Mouse (Mus musculus): ENCODE measurements around the gene Nfatc3.

Nfatc3 gene

GRCm38 (mm10) chr8:106056455-106056982 is 2.1 kb upstream of the Nfatc3 start:
- in situ Hi-C loops (cut with MboI) = no loop called here

DNA sequence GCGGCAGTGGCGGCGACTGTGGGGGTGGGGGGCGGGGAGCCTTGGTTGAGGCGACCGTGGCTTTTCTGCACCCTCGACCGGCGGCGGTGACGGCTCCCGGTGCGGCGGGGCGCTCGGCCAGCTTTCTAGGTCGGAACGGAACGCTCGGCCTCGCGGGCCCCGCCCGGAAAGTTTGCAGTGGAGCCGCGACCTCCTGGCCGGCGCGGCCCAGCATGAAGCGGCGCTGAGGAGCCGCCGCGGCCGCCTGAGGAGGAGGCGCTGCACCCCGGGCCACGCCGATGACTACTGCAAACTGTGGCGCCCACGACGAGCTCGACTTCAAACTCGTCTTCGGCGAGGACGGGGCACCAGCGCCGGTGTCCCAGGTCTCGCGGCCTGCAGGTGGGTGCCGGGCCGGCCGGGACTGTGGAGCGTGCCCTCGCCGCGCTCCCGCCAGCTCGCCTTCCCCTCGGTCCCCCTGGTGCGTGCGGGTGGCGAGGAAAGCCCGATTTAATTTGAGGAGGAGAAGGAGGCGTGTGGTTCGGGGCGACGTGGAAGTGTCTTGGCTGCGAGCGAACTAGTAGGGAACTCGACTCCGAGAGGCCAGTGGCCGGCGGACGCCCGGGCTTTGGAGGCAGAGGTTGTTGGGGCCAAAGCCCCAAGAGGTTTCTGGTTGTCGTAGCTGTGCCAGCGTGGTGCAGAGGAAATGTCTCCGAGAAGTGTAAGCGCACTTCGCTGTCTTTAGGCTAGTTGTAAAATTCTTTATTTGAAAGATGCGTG is 1.2 kb downstream of the Nfatc3 start:
- in situ Hi-C loops (cut with MboI) = no loop called here

GRCm38 (mm10) chr8:106060521-106060920 is 1.9 kb downstream of the Nfatc3 start:
- in situ Hi-C loops (cut with MboI) = no loop called here

DNA sequence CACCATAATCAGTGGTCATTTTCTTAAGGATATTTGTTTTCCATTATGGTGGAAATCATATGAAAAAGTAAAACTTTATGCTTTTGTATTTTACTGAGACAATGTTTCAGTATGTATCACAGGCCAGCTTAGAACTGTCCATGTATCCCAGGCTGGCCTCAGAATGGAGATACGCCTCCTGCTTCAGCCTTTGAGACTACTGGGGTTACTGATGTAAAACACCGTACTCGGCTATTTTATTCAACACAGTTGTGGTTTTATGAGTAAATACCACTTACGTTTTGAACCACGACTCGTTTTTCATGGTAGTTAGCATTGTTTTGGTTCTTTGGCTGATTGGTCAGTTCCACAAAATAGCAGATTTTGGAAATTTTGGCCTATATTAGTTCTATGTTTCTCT is 3.0 kb downstream of the Nfatc3 start:
- in situ Hi-C loops (cut with MboI) = no loop called here

GRCm38 (mm10) chr8:106063046-106063445 is 4.4 kb downstream of the Nfatc3 start:
- in situ Hi-C loops (cut with MboI) = no loop called here

- in situ Hi-C loops (cut with MboI) = no loop called here
These were observed 8.1 kb downstream of the Nfatc3 start for GRCm38 (mm10) chr8:106066721-106067120.

DNA sequence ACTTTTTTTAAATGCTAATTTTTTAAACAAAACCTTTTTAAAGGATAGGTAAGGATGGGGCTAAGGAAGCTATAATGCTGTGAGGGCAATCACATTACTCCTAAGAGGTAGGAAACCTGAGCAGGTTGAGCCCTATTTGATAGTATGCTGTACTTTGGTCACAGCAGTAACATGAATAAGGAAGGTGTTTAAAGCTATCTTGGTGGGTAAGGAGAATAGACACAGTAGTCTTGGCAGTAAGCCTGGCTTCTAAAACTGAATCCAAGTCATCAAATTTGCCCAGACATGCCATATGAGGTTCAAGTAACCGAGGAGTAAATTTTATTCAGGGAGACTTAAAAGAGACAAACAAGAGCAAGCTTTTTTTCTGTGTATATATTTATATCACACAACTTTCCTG is 10.9 kb downstream of the Nfatc3 start:
- in situ Hi-C loops (cut with MboI) = no loop called here

DNA sequence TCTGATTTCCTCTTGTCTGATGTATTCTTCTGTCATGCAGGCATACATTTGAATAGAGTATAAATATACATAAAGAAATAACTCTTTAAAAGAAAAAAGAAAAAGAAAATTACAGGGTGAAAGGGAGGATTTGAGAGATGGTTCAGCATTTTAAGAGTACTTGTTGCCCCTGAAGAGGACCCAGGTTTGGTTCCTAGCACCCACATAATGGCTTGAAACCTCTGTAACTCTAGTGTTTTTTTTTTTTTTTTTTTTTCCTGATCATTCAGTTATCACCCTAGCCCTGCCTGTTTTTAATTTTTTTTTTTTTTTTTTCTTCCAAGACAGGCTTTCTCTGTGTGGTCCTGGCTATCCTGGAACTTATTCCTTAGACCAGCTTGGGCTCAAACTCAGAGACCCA is 13.5 kb downstream of the Nfatc3 start:
- in situ Hi-C loops (cut with MboI) = no loop called here

- in situ Hi-C loops (cut with MboI) = no loop called here
These were observed 15.6 kb downstream of the Nfatc3 start for GRCm38 (mm10) chr8:106074236-106074635.

DNA sequence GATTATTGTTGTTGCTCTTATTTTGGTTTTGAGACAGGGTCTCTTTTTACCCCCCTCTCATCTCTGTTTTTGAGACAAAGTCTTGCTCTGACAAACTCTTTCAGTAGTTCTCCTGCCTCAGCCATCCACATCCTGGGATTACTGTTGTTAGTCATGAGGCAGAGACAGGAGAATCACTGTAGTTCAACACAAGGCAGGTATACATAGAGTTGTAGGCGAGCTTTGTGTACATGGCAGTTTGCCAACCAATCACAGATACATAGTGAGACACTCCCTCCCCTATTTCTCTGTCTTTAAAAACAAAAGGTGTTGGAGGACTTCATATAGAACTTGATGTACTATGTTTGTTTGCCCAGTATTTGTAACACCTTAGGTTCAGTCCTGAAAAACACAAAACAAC is 16.0 kb downstream of the Nfatc3 start:
- in situ Hi-C loops (cut with MboI) = no loop called here

DNA sequence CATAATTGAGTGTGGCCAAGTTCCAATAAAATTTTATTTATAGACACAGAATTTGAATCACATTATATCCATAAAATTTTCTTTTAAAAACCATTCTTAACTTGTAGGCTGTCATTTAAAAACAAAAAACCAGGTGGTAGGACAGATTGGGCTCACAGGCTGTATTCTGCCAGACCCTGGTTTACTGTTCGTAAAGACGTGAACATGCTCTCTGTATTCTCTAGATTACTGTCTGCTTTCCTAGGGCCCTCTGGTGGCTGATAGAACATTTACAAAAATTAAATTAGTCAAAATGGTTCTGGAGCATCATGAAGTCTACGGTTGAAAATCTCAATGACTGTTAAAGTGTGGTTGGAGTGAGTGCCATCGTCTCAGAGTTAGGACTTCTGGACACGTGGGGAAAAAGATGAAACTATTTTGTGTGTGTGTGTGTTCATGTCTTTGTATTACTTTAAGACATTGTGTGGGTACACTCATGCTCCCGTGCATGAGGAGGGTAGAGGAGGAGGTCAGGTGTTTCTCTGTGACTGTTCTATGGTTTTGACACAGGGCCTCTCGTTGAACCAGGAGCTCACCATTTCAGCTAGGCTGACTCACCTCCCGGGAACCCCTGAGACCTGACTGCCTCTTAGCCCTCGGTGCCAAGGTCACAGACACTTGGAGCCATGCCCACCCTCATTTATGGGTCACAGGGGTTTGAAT is 16.7 kb downstream of the Nfatc3 start:
- in situ Hi-C loops (cut with MboI) = no loop called here

GRCm38 (mm10) chr8:106075863-106076174 is 17.2 kb downstream of the Nfatc3 start:
- in situ Hi-C loops (cut with MboI) = no loop called here

GRCm38 (mm10) chr8:106076612-106077011 is 18.0 kb downstream of the Nfatc3 start:
- in situ Hi-C loops (cut with MboI) = no loop called here

GRCm38 (mm10) chr8:106077452-106078067 is 18.9 kb downstream of the Nfatc3 start:
- in situ Hi-C loops (cut with MboI) = no loop called here

DNA sequence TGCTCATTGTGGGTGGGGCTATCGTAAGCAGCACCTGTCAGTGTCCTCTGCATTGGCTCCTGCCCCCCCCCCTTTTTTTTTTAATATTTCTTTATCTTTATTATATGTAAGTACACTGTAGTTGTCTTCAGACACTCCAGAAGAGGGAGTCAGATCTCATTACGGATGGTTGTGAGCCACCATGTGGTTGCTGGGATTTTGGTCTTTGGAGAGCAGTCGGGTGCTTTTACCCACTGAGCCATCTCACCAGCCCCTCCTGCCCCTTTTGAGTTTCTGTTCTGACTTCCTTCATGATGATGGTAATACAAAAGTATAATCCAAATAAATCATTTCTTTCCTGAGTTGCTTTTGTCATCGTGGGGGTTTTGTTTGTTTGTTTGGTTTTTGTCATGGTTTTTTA is 43.7 kb downstream of the Nfatc3 start:
- in situ Hi-C loops (cut with MboI) = no loop called here

DNA sequence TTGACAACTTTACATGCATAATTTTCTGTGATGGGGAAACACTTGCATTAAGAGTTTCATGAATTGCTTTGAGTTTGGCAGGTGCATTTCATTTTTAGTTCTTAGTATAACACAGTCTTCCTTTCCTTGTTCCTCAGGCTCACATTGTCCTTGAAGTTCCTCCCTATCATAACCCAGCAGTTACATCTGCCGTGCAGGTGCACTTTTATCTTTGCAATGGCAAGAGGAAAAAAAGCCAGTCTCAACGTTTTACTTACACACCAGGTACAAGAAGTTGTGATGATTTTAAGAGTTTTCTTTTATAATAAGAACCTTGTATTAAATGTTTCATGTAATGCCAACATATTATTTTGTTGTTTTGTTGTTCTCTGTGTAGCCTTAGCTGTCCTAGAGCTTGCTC is 45.2 kb downstream of the Nfatc3 start:
- in situ Hi-C loops (cut with MboI) = no loop called here

DNA sequence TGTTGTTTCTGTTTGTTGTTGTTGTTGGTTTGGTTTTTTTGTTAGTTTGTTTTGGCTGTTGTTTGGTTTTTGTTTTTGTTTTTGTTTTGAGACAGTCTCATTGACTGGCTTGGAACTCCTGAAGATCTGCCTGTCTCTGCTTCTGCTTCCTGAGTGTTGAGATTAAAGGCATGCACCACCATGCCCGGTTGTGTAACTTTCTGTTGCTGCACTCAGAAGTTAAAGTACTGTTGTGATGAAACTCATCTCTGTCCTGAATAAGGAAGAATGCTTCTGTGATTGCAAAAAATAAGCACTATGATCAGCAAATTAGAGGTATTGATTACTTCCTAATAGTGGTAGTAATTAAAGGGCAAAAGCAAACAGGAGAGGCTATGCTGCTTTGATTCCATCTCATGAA is 47.6 kb downstream of the Nfatc3 start:
- in situ Hi-C loops (cut with MboI) = no loop called here

- in situ Hi-C loops (cut with MboI) = no loop called here
These were observed 49.4 kb downstream of the Nfatc3 start for GRCm38 (mm10) chr8:106108080-106108479.

DNA sequence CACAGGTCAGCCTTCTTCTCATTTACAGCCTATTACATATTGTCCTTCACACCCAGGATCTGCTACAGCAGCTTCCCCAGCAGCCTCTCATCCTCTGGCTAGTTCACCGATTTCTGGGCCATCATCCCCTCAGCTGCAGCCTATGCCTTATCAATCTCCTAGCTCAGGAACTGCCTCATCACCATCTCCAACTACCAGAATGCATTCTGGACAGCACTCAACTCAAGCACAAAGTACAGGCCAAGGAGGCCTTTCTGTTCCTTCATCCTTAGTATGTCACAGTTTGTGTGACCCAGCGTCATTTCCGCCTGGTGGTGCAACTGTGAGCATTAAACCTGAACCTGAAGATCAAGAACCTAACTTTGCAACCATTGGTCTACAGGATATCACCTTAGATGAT is 50.1 kb downstream of the Nfatc3 start:
- in situ Hi-C loops (cut with MboI) = no loop called here

DNA sequence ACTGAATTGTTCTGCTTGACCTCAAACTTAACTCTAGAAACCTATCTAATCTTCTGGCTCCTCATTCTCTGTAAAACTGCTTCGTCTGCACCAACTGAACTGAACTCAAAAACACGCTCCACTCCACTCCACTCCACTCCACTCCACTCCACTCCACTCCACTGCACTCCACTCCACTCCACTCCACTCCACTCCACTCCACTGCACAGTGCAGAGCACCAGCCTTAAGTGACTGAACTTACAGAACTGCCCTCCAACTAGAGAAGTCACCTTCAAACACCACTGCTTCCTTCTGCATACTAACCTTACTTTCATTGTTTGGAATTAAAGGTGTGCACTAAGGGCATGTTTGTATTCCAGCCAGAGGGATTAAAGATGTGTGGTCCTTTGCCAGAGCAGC is 53.4 kb downstream of the Nfatc3 start:
- in situ Hi-C loops (cut with MboI) = no loop called here

- in situ Hi-C loops (cut with MboI) = no loop called here
These were observed 53.9 kb downstream of the Nfatc3 start for GRCm38 (mm10) chr8:106112514-106112913.

- in situ Hi-C loops (cut with MboI) = no loop called here
These were observed 57.3 kb downstream of the Nfatc3 start for GRCm38 (mm10) chr8:106115897-106116296.

DNA sequence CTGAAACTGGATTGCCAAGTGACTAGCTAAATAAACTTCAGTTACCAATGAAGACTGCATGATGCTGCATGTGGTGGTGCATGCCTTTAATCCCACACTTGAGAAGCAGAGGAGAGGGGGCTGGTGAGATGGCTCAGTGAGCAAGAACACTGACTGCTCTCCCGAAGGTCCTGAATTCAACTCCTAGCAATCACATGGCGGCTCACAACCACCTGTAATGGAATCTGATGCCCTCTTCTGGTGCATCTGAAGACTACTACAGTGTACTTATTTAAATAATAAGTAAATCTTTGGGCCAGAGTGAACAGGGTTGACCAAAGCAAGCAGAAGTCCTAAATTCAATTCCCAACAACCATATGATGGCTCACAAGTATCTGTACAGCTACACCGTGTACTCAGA is 64.8 kb downstream of the Nfatc3 start:
- in situ Hi-C loops (cut with MboI) = no loop called here
